Mouse (Mus musculus): ENCODE results near the gene Hectd4. TPM values are rescaled to one million over a fixed set of nuclear protein-coding genes. Genes with fewer than 3 reads are reported as not detected.

Gene Hectd4
- 15.4 and 16.5 TPM in 2 replicates for polyA plus RNA-seq (2016; fragmentation: Nextera tagmentation; extraction: Ambion mirVana)

DNA sequence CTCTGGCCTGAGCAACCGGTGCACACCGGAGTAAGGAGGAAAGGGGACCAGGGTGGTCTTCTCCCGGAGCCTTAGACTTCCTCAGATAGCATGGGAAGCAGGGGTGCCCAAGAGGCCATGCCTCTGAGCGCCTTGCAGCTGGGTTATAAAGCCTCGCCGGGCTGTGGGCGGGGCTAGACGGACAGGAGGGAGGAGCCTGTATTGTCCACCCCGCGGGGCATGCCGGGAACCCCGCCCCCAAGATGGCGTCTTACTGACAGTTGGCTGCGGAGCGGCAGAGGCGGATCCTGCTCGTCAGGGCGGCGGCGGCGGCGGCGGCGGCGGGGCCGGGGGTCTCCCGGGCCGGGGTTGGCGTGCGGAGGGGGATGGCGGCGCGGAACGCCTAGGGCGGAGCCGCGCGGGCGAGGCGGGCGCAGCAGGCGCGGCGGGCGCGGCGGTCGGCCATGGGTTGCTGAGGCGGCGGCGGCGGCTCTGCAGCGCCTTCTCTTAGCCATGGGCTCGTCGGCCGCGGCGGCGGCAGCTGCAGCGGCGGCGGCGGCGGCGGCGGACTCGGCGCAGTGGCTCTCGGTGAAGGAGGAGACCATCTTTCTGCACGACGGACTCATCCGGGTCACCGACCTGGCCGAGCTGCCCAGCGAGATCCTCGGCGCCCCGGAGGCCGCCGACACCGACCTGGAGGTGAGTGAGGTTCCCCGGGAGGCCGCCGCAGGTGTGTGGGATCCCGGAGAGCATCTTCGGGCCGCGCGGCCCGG lies at the start of gene Hectd4:
Hectd4 (plus strand) TSS at position 240 of the 752 bp plus-strand sequence.
- H3K9ac ChIP-seq: peak within 1 kb of the TSS; percentile 93
- peak; percentile 80 for ATAC-seq (ENCODE audit: low FRiP score, low read depth)
- peaks cover 15% of the 10 kb centered on the region for H3K4me1 ChIP-seq
- peak within 1 kb of the TSS; percentile 76 for H3K27ac ChIP-seq
- WGBS: under 1% methylated on average over 74 of the region's 90 CpGs
- peak within 1 kb of the TSS; percentile 86 for H3K4me2 ChIP-seq (replicated peaks)
- H3K36me3 ChIP-seq: no peaks in the 10 kb centered on the region
- H3K27me3 ChIP-seq (replicated peaks): no peaks in the 10 kb centered on the region
- no peaks in the 10 kb centered on the region for H3K9me3 ChIP-seq
- H3K4me3 ChIP-seq: peak within 1 kb of the TSS; percentile 94

GRCm38 (mm10) chr5:121172835-121173234 lies 47.2 kb upstream of the Hectd4 start:
- Histone ChIP-seq H3K4me2 (replicated peaks) (no peak overlapping the region), H3K36me3 (peaks cover 21% of the 10 kb centered on the region), H3K27me3 (replicated peaks) (no peaks in the 10 kb centered on the region), H3K27ac (no peak overlapping the region), H3K9ac (no peak overlapping the region), H3K4me1 (no peaks in the 10 kb centered on the region), H3K4me3 (no peak overlapping the region), H3K9me3 (no peaks in the 10 kb centered on the region)
- ATAC-seq (ENCODE audit: low FRiP score, low read depth): no peak
- WGBS: 89% methylated on average over 4 of the region's 4 CpGs

GRCm38 (mm10) chr5:121179077-121179857 lies 40.8 kb upstream of the Hectd4 start:
- no peak overlapping the region for H3K27ac ChIP-seq
- no peak overlapping the region for H3K4me2 ChIP-seq (replicated peaks)
- H3K4me3 ChIP-seq: no peak overlapping the region
- no peaks in the 10 kb centered on the region for H3K36me3 ChIP-seq
- no peak for ATAC-seq (ENCODE audit: low FRiP score, low read depth)
- H3K27me3 ChIP-seq (replicated peaks): no peaks in the 10 kb centered on the region
- H3K4me1 ChIP-seq: peaks cover 16% of the 10 kb centered on the region; the same call in 1 of the 2 replicates
- 82% methylated on average over 9 of the region's 9 CpGs for WGBS
- no peak overlapping the region for H3K9ac ChIP-seq
- H3K9me3 ChIP-seq: no peaks in the 10 kb centered on the region

GRCm38 (mm10) chr5:121183269-121183668 lies 36.8 kb upstream of the Hectd4 start:
- H3K4me2 ChIP-seq (replicated peaks): no peak overlapping the region
- H3K27me3 ChIP-seq (replicated peaks): no peaks in the 10 kb centered on the region
- H3K9me3 ChIP-seq: no peaks in the 10 kb centered on the region
- ATAC-seq (ENCODE audit: low FRiP score, low read depth): no peak
- 50% methylated on average over 9 of the region's 9 CpGs for WGBS
- H3K27ac ChIP-seq: no peak overlapping the region
- H3K36me3 ChIP-seq: no peaks in the 10 kb centered on the region
- no peak overlapping the region for H3K9ac ChIP-seq
- peaks cover 54% of the 10 kb centered on the region for H3K4me1 ChIP-seq
- no peak overlapping the region for H3K4me3 ChIP-seq

GRCm38 (mm10) chr5:121184375-121184774 lies 35.6 kb upstream of the Hectd4 start:
- Histone ChIP-seq H3K4me1 (peaks cover 61% of the 10 kb centered on the region), H3K27ac (no peak overlapping the region), H3K9me3 (no peaks in the 10 kb centered on the region), H3K4me2 (replicated peaks) (no peak overlapping the region), H3K9ac (no peak overlapping the region), H3K4me3 (no peak overlapping the region), H3K27me3 (replicated peaks) (no peaks in the 10 kb centered on the region), H3K36me3 (no peaks in the 10 kb centered on the region)
- ATAC-seq (ENCODE audit: low FRiP score, low read depth): no peak
- whole genome bisulfite sequencing: 66% methylated on average over 2 of the region's 2 CpGs

DNA sequence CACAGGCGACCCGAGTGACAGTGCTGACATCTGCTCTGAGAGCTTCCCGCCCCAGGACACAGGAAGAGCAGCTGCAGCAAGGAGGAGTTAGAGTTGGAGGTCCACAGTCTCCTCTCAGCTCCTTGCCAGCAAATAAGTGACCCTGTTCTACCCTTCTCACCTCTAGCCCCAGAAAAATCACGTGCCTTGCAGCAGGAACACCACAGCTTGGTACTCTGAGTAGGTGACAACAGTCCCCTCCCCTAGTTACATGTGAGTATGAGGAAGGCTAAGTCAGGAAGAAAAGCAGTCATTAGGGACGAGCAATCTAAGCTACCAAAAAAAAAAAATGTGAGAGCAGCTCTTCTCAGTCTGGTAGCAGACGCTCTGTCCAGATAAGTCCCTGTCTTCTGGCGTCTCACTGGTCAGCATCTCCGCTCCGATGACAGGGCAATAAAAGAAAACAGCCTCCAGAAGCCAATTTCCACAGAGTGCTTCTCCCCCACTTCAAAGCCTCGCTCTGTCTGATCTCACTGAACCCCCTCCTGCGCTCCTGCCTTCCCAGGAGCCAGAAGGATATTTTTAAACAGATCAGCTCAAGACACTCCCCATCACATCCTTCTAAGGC lies 35.0 kb upstream of the Hectd4 start:
- 19% methylated on average over 11 of the region's 11 CpGs for WGBS
- no peak overlapping the region for H3K9ac ChIP-seq
- H3K27ac ChIP-seq: no peak overlapping the region
- no peaks in the 10 kb centered on the region for H3K36me3 ChIP-seq
- H3K9me3 ChIP-seq: no peaks in the 10 kb centered on the region
- no peaks in the 10 kb centered on the region for H3K27me3 ChIP-seq (replicated peaks)
- H3K4me3 ChIP-seq: no peak overlapping the region
- H3K4me2 ChIP-seq (replicated peaks): no peak overlapping the region
- peaks cover 61% of the 10 kb centered on the region for H3K4me1 ChIP-seq
- no peak for ATAC-seq (ENCODE audit: low FRiP score, low read depth)

DNA sequence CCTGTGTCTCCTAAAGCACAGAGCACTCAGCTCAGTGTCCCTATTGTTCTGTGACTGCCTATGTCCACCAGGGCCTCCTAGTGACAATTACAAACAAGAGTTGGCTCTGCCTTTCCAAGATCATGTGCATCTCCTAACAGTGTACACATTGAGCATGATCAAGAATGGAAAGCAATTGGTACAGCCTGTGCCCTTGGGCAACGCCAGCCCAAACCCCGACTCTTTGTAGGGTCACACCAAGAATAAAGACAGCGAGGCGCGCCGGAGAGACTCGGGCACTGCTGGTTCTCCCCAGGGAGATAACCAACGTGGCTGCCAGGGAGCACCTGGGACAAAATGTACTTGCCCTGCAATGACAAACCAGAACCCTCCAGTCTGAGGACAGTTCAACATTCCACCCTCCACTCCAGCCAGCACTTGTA lies 32.4 kb upstream of the Hectd4 start:
- H3K27ac ChIP-seq: no peak overlapping the region
- WGBS: 76% methylated on average over 8 of the region's 8 CpGs
- no peak overlapping the region for H3K9ac ChIP-seq
- H3K9me3 ChIP-seq: no peaks in the 10 kb centered on the region
- peaks cover 70% of the 10 kb centered on the region for H3K4me1 ChIP-seq
- H3K27me3 ChIP-seq (replicated peaks): no peaks in the 10 kb centered on the region
- H3K4me3 ChIP-seq: no peak overlapping the region
- no peak for ATAC-seq (ENCODE audit: low FRiP score, low read depth)
- no peaks in the 10 kb centered on the region for H3K36me3 ChIP-seq
- H3K4me2 ChIP-seq (replicated peaks): no peak overlapping the region

- WGBS: 92% methylated on average over 9 of the region's 9 CpGs
- no peaks in the 10 kb centered on the region for H3K36me3 ChIP-seq
- no peaks in the 10 kb centered on the region for H3K27me3 ChIP-seq (replicated peaks)
- H3K4me1 ChIP-seq: peaks cover 68% of the 10 kb centered on the region
- H3K4me3 ChIP-seq: no peak overlapping the region
- H3K9me3 ChIP-seq: no peaks in the 10 kb centered on the region
- H3K27ac ChIP-seq: no peak overlapping the region
- H3K9ac ChIP-seq: no peak overlapping the region
- H3K4me2 ChIP-seq (replicated peaks): no peak overlapping the region
- ATAC-seq (ENCODE audit: low FRiP score, low read depth): no peak
Measured at GRCm38 (mm10) chr5:121188265-121188664, 31.8 kb upstream of the Hectd4 start.

DNA sequence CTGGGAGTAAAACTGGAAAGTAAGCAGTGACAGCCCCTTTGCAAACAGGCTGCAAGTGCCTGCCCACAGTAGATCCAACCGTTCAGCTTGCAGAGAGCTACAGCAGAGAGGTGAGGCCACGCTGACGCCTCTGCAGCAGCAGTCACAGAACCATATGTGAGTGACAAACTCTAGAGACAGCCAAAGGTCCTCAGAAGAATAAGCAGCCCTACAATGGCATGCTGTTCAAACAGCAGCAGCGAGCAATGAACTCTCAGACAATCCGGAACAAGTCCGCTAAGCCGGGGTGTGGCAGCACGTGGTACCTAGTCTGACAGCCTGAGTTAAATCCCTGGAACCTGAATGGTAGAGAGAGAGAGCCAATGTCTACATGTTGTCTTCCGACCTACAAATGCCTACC lies 30.8 kb upstream of the Hectd4 start:
- H3K9ac ChIP-seq: peak overlapping the region; percentile 17; the same call in 1 of the 2 replicates

DNA sequence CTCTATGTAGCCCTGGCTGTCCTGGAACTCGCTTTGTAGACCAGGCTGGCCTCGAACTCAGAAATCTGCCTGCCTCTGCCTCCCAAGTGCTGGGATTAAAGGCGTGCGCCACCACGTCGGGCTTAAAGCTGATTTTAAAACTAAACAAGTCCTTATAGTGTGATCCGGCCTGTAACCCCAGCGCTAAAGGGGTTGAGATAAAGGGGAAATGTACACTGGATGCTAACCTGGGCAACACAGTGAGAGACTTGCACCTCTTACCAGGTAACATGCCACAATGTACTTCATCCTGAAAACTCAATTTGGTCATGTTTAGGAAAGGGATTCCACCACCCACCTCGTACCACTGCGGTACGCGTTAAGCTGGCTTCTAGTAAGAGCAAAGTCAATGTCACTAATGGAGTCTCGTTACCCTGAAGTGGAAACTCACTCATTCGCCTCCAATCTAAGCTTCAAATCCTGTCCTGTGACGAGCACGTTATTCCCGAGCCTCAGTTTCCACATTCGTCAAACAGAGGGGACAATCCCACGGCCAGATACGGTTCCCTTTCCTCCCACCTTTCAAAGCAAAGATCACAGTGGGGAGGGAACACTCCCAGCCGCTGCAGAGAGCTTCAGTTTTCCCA lies 29.7 kb upstream of the Hectd4 start:
- H3K4me1 ChIP-seq: peaks cover 48% of the 10 kb centered on the region
- H3K27ac ChIP-seq: no peak overlapping the region
- H3K4me2 ChIP-seq (replicated peaks): peak overlapping the region; percentile 81
- peak overlapping the region; percentile 95 for H3K4me3 ChIP-seq
- WGBS: 33% methylated on average over 21 of the region's 21 CpGs
- no peaks in the 10 kb centered on the region for H3K27me3 ChIP-seq (replicated peaks)
- H3K36me3 ChIP-seq: no peaks in the 10 kb centered on the region
- H3K9me3 ChIP-seq: no peaks in the 10 kb centered on the region
- ATAC-seq (ENCODE audit: low FRiP score, low read depth): no peak
- peak overlapping the region; percentile 92 for H3K9ac ChIP-seq

More for the DNA sequence above, 30.8 kb upstream of the Hectd4 start:
- Histone ChIP-seq H3K27me3 (replicated peaks) (no peaks in the 10 kb centered on the region), H3K9me3 (no peaks in the 10 kb centered on the region), H3K4me1 (peaks cover 59% of the 10 kb centered on the region), H3K4me3 (no peak overlapping the region), H3K4me2 (replicated peaks) (peak overlapping the region; percentile 31; the same call in 1 of the 2 replicates), H3K27ac (no peak overlapping the region), H3K36me3 (no peaks in the 10 kb centered on the region)
- 83% methylated on average over 9 of the region's 9 CpGs for WGBS
- ATAC-seq (ENCODE audit: low FRiP score, low read depth): no peak

GRCm38 (mm10) chr5:121190836-121191583 lies 29.0 kb upstream of the Hectd4 start, which contains the start of gene Ptpn11:
TSS of gene Ptpn11 (minus strand) at chr5:121191397.
- under 1% methylated on average over 91 of the region's 98 CpGs for WGBS
- peak within 1 kb of the TSS; percentile 92 for H3K9ac ChIP-seq
- peak within 1 kb of the TSS; percentile 81 for H3K4me2 ChIP-seq (replicated peaks)
- H3K4me1 ChIP-seq: peaks cover 42% of the 10 kb centered on the region
- no peaks in the 10 kb centered on the region for H3K9me3 ChIP-seq
- ATAC-seq (ENCODE audit: low FRiP score, low read depth): peak; percentile 93
- H3K36me3 ChIP-seq: no peaks in the 10 kb centered on the region
- peak within 1 kb of the TSS; percentile 95 for H3K4me3 ChIP-seq
- peak within 1 kb of the TSS; percentile 60 for H3K27ac ChIP-seq
- no peaks in the 10 kb centered on the region for H3K27me3 ChIP-seq (replicated peaks)
